Comparison of ENCODE assay signal across 8 mouse cellular contexts in genomic region chr7:79729169-79729568, GRCm38 (mm10). TPM values are rescaled to one million over a fixed set of nuclear protein-coding genes. Genes with fewer than 3 reads are reported as not detected.
DNase-seq lines count a peak whose midpoint lies in the region; ATAC-seq lines count a peak whose summit lies in the region.

No protein-coding gene starts in this region.

- DNase-seq in gastrocnemius, adult 18-20 months (ENCODE audit: low spot score): peak; percentile 45
- DNase-seq in gastrocnemius, adult 8-10 months (ENCODE audit: low spot score in 2 of 2): no peak
- DNase-seq in Muller cell, postnatal 12 days (ENCODE audit: inconsistent ontology term): peak; percentile 70
- peak; percentile 84 for DNase-seq in embryo, embryonic 11 days
- DNase-seq in heart, postnatal 14 days: peak; percentile 76 to 86
- peak; percentile 57 to 70 for DNase-seq in layer of hippocampus, postnatal 14 days (ENCODE audit: low spot score in 2 of 2)
- DNase-seq in spleen, postnatal 10 days (ENCODE audit: low spot score in 2 of 2): peak; percentile 50 to 75

- intact Hi-C loops in heart, postnatal 14 days (cut with DNase I): loop anchor here (1.0 to 5.0 kb wide), 3 partner anchors 62 to 232 kb away; no protein-coding TSS in a partner anchor

- peak; percentile 71 for ATAC-seq in megakaryocyte progenitor cell, adult 5-6 weeks (replicated peaks; ENCODE audit: poor library complexity)

RNA-seq across cellular contexts. Expression of gene Plin1, which starts 3.5 kb away (rescaled TPM):
- total RNA-seq in gastrocnemius, adult 18-20 months (2021): 10 to 100 TPM; 10.3 to 18.3 TPM
- total RNA-seq in gastrocnemius, adult 8-10 months (2022): 10 to 100 TPM in 2 of 4 experiments, 1 to 10 TPM in 2; 1.7 to 34.7 (median 15.1) TPM
- total RNA-seq in heart, postnatal 14 days (2021): 10 to 100 TPM in 1 of 2 experiments, 1 to 10 TPM in 1; 5.0 to 24.7 TPM
- under 1 TPM; 0.58 to 0.83 TPM for total RNA-seq in layer of hippocampus, postnatal 14 days (2021)
- total RNA-seq in megakaryocyte progenitor cell, adult 5-6 weeks (2015): not detected in 2 replicates
- total RNA-seq in megakaryocyte progenitor cell, adult 5-6 weeks (2017): not detected in 2 replicates

RNA-seq across cellular contexts. Expression of gene Kif7, which starts 13.6 kb away (rescaled TPM):
- under 1 TPM; 0.27 to 0.40 TPM for total RNA-seq in gastrocnemius, adult 18-20 months (2021)
- under 1 TPM; 0.27 to 0.52 (median 0.38) TPM for total RNA-seq in gastrocnemius, adult 8-10 months (2022)
- total RNA-seq in heart, postnatal 14 days (2021): 1 to 10 TPM; 2.2 to 2.5 TPM
- total RNA-seq in layer of hippocampus, postnatal 14 days (2021): 1 to 10 TPM; 3.0 to 3.2 TPM
- 0.30 and 0.49 TPM in 2 replicates for total RNA-seq in megakaryocyte progenitor cell, adult 5-6 weeks (2015)
- 1.0 and 1.5 TPM in 2 replicates for total RNA-seq in megakaryocyte progenitor cell, adult 5-6 weeks (2017)

RNA-seq across cellular contexts. Expression of gene Pex11a, which starts 13.8 kb away (rescaled TPM):
- 10 to 100 TPM; 12.9 to 14.1 TPM for total RNA-seq in gastrocnemius, adult 18-20 months (2021)
- total RNA-seq in gastrocnemius, adult 8-10 months (2022): 10 to 100 TPM; 12.3 to 17.2 (median 12.7) TPM
- 10 to 100 TPM; 13.8 to 14.8 TPM for total RNA-seq in heart, postnatal 14 days (2021)
- 10 to 100 TPM; 11.0 to 14.3 TPM for total RNA-seq in layer of hippocampus, postnatal 14 days (2021)
- 1.7 TPM in 2 replicates for total RNA-seq in megakaryocyte progenitor cell, adult 5-6 weeks (2015)
- 1.7 and 2.4 TPM in 2 replicates for total RNA-seq in megakaryocyte progenitor cell, adult 5-6 weeks (2017)

RNA-seq across cellular contexts. Expression of gene Wdr93, which starts 13.8 kb away (rescaled TPM):
- total RNA-seq in gastrocnemius, adult 18-20 months (2021): under 1 TPM; 0.09 to 0.16 TPM
- total RNA-seq in gastrocnemius, adult 8-10 months (2022): under 1 TPM in 2 of 4 experiments, not detected in 2; 0.11 to 0.13 TPM
- total RNA-seq in heart, postnatal 14 days (2021): under 1 TPM; 0.12 to 0.24 TPM
- under 1 TPM; 0.17 to 0.60 TPM for total RNA-seq in layer of hippocampus, postnatal 14 days (2021)
- not detected in 2 replicates for total RNA-seq in megakaryocyte progenitor cell, adult 5-6 weeks (2015)
- not detected in 2 replicates for total RNA-seq in megakaryocyte progenitor cell, adult 5-6 weeks (2017)

Comparison
In these comparisons a context has a peak if more than half of its experiments do, and no peak if none do; other contexts are left out.
1. DNase-seq: peak in gastrocnemius, adult 18-20 months (single experiment), Muller cell, postnatal 12 days (single experiment), embryo, embryonic 11 days (single experiment), heart, postnatal 14 days (2 of 2), layer of hippocampus, postnatal 14 days (2 of 2) and spleen, postnatal 10 days (2 of 2); none in gastrocnemius, adult 8-10 months (0 of 2).